Mouse (Mus musculus) olfactory bulb, adult 2 months (tissue): ENCODE measurements at regions not wholly inside any gene's neighbourhood (a gene's known extent, or its start where the extent isn't known, plus 50 kb on each side); places are given as distances from the start of the nearest gene placed in this dataset.

Experiments
- H3K27ac ChIP-seq: fragments of 200-500 bp; 2 replicates; pipeline ENCODE4 v1.5.1; 2012; ENCODE audit warnings: low read depth, low read length; ENCODE audit not compliant: insufficient read depth
- H3K4me1 ChIP-seq: fragments of 200-500 bp; 2 replicates; pipeline ENCODE4 v1.6.1; 2012; ENCODE audit warnings: low read length; ENCODE audit not compliant: control insufficient read depth, insufficient read depth
- H3K4me3 ChIP-seq: fragments of 200-500 bp; 2 replicates; pipeline ENCODE4 v1.5.1; 2012; ENCODE audit warnings: mild to moderate bottlenecking, low read depth, low read length, moderate library complexity; ENCODE audit not compliant: insufficient read depth
- CTCF ChIP-seq: fragments of 200-500 bp; IDR thresholded peaks from 2 replicates; pipeline ENCODE4 v1.5.1; 2012; ENCODE audit warnings: low read depth, mild to moderate bottlenecking, low read length, moderate library complexity; ENCODE audit not compliant: insufficient read depth
- POLR2A ChIP-seq: fragments of 200-500 bp; IDR thresholded peaks from 2 replicates; pipeline ENCODE4 v1.6.1; 2012; ENCODE audit warnings: mild to moderate bottlenecking, low read depth, low read length, moderate library complexity; ENCODE audit not compliant: insufficient read depth
- WGBS: fragments of 180-500 bp; shearing (Covaris S2); methylation state at CpG from one replicate; pipeline ENCODE4 v1.1.7; 2018; 5-methylcytosine and 5-hydroxymethylcytosine counted together

DNA sequence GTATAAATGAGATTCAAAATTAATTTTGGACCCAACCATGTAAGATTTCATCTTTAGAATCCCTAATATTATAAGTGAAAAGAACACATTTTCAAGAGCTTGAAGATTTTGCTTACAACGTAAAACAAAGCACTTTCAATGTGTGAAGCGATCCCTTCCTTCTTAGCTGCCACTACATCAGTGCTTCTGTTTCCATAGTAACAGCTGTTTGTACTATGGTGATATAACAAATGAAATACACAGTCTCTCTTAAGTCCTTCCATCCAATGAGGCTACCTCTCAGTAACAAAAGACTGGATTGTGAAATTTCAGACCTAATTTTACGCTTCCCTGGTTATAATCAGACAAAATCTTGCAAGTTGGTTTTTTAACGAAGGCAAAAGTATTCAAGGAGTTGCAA is 364.0 kb downstream of the 1700129C05Rik start:
- Histone ChIP-seq H3K4me3 (no peak overlapping the region), H3K27ac (no peak overlapping the region), H3K4me1 (no peaks in the 10 kb centered on the region)
- TF ChIP-seq POLR2A (no peak), CTCF (no peak)
- WGBS, result 51% methylated on average over 4 of the region's 4 CpGs

DNA sequence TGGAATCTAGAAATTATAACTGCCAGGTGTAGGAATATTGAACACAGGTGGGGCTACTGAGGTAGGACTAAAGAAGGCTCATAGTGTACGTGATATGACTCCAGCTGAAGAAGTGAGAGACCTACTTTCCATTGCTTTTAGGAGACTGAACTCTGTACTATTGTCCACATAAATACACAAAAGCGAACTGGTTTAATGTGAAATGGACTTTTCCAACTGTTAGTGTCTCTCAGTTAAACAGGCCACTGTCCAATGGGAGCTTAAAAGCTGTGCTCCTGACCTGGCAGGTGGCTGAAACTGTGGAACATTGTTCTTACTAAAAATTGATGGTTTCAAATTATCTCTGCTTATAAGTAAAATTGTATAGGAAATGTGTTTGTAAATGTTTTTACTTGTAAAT is 381.4 kb downstream of the 1700129C05Rik start:
- 92% methylated on average over 2 of the region's 2 CpGs for WGBS
- TF ChIP-seq POLR2A (no peak), CTCF (no peak)
- no peaks in the 10 kb centered on the region for H3K4me1 ChIP-seq
- H3K27ac ChIP-seq, result no peak overlapping the region
- no peak overlapping the region for H3K4me3 ChIP-seq

DNA sequence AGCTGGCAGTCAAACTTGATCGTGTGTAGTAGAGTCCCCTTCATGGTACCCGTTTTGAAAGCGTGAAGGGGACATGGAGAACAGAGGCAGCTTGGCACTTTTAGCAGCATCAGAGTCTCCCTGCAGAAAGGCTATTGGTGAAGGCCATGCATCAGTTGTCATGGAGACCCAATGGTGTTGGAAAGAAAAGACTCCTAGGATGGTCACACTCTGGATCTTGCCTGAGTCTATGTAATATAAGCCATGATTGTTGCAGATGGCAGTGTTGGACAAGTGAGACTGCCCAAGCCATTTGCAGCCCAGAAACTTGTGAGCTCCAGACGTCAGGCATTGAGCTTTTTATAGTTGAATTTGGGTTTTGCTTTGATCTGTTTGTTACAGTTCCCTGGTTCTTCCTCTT is 382.9 kb downstream of the 1700129C05Rik start:
- Histone ChIP-seq H3K4me1 (no peaks in the 10 kb centered on the region), H3K4me3 (no peak overlapping the region), H3K27ac (no peak overlapping the region)
- TF ChIP-seq CTCF, result no peak
- TF ChIP-seq POLR2A, result no peak
- 80% methylated on average over 4 of the region's 4 CpGs for WGBS

DNA sequence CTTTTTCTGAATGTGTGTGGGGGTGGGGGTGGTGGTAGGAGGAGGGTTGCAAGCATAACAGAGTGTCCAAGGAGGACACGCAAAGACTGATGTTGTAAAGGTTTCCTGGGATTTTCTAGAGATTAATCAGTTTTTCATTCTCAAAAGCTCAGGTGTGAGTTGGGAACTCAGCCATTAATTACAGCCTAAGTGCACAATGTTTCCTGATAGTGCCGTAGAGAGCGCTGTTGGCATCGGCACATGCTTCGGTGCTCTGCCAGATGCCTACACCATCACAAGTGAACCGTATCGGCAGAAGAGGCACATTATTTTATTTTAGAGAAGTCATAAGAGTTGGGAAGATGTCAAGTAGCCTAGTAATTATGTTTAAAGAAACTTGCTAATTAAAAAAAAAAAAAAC is 388.9 kb downstream of the 1700129C05Rik start:
- H3K4me1 ChIP-seq, result 0 out of 2 replicates have a peak, but pooled peaks cover 2% of the 10 kb centered on the region
- TF ChIP-seq POLR2A (no peak), CTCF (no peak)
- H3K27ac ChIP-seq, result no peak overlapping the region
- WGBS, result 37% methylated on average over 7 of the region's 7 CpGs
- H3K4me3 ChIP-seq, result no peak overlapping the region

DNA sequence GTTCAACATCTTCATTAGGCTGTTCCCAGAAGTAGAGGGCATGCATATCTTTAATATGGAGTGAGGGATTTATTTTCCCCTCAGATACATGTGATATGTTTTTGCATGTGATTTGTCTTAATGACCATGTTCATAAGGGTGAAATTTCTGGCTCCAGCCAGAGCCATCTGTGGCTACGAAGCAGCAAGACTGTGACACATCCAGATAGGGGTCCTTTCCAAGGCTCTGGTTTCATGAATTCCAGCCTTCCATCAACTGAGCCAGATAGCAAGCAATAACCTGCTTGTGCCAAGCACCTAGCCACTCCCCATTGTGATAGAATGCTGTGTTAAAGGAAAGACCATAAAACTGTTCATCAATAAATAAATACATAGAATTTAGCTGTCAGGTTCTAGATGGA is 389.6 kb downstream of the 1700129C05Rik start:
- Histone ChIP-seq H3K4me3 (no peak overlapping the region), H3K4me1 (0 out of 2 replicates have a peak, but pooled peaks cover 2% of the 10 kb centered on the region), H3K27ac (no peak overlapping the region)
- TF ChIP-seq CTCF (no peak), POLR2A (no peak)
- 76% methylated on average over 1 of the region's 1 CpGs for WGBS

DNA sequence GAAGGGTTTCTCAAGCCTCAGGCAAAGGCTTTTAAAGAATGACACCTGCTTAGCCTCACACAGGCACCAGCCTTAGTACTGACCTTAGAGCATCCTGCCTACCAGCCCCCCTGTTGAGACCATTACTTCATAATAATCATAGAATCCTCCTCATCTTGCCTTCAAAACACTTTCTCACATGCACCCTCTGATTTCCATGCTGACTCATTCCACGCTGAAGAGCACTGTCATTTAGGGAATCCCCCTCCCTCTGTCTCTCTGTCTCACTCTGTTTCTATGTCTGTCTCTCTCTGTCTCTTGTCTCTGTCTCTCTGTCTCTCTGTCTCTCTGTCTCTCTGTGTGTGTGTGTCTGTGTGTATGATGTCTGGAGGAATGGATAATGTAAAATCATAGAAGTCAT is 416.3 kb downstream of the 1700129C05Rik start:
- TF ChIP-seq POLR2A, result no peak
- TF ChIP-seq CTCF, result no peak
- no peaks in the 10 kb centered on the region for H3K4me1 ChIP-seq
- no peak overlapping the region for H3K27ac ChIP-seq
- WGBS, result 74% methylated on average over 1 of the region's 1 CpGs
- H3K4me3 ChIP-seq, result no peak overlapping the region

DNA sequence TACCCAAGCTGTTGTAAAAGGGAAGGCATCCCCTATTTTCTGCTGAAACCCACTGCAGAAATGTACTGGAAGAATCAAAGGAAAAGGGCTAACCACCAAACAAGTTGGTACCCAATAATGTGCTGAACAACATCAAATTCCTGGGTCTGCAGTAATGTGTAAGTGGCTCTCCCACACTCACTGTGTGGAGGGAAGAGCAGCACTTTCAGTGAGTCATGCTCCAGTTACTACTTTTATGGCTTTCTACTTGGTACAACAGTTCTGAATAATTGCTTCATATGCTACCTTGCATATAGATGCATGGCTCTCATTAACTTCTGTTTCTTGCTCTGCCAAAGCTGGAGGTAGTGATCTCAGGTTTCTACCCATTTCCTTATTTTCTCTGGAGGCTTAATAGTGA is 427.8 kb downstream of the 1700129C05Rik start:
- Histone ChIP-seq H3K4me3 (no peak overlapping the region), H3K27ac (no peak overlapping the region), H3K4me1 (no peaks in the 10 kb centered on the region)
- TF ChIP-seq CTCF (no peak), POLR2A (no peak)

DNA sequence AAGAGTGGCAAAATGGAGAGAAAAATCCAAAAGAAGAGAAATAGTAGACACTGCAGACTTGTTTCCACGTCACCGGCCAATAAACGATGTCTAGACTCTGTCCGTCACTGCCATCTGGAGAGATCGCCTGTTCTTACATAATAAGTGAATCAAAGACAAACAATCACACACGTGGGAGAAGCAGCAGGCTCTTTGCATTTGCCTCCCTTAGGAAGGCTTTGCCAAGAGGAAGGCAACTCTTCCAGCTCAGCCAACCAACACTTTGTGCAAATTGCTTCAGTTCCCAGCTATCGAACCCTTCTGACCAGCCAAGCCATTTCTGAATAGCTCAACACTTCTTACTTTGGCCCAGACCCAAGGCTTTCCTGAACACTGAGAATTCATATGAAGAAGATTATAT is 432.8 kb downstream of the 1700129C05Rik start:
- Histone ChIP-seq H3K27ac (no peak overlapping the region), H3K4me3 (no peak overlapping the region), H3K4me1 (no peaks in the 10 kb centered on the region)
- WGBS, result 47% methylated on average over 7 of the region's 7 CpGs
- TF ChIP-seq CTCF (no peak), POLR2A (no peak)

DNA sequence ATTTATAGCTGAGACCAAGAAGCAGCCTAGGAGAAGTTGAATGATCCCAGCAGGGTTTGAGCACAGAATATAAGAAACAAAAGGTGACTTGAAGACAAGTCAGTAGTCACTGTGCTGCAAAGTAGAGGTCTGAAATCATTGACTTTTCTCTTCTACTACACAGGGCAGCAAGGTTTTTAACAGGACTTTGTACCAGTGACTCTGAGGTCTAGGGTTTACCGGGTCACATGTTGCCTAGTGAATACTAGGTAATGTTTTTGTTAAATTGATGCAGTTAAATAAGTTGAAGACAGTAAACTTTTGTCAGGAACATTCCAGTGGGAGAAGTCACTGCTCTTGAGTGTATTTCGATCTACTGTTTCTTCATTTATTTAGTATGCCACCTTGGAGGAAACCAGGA is 433.4 kb downstream of the 1700129C05Rik start:
- H3K4me1 ChIP-seq, result no peaks in the 10 kb centered on the region
- 94% methylated on average over 2 of the region's 2 CpGs for WGBS
- H3K27ac ChIP-seq, result no peak overlapping the region
- H3K4me3 ChIP-seq, result no peak overlapping the region
- TF ChIP-seq CTCF (no peak), POLR2A (no peak)

DNA sequence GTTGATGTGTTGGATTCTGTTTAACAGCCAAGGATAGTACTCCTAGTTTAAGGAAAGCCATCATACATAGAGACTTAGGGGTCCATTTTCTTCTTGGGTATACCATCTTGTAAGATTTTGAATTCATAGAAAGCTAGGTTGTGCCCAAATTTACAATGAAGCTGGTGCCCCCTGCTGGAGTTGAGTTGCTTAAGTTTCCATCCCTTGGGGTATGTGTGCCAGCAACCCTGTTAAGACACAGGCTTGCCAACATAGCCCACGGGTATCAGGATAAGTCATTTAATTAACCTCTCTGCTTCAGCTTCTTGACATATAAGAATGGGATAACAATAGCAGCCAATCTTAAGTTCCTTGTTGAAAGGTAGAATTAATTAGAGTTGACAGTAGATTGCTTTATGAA is 440.9 kb downstream of the 1700129C05Rik start:
- Histone ChIP-seq H3K27ac (no peak overlapping the region), H3K4me1 (no peaks in the 10 kb centered on the region), H3K4me3 (no peak overlapping the region)
- WGBS, result 9% methylated on average over 1 of the region's 1 CpGs
- no peak for TF ChIP-seq CTCF
